Mouse (Mus musculus) embryo, embryonic 10 days (tissue): ENCODE data around the gene Gm10720.
"Not testable (repeated sequence)": the region's sequence is repeated elsewhere in the genome, so short reads cannot be mapped to it uniquely, and the experiment has no call there.

Source experiments
- DNase-seq: peaks from one replicate; pipeline ENCODE4 v3.0.0-alpha.2; 2015; ENCODE audit warnings: low spot score

The Gm10720 gene

GRCm38 (mm10) chr9:3025653-3026052 lies 10.2 kb downstream of the Gm10720 start:
- DNase-seq, result not testable (repeated sequence)

- DNase-seq, result not testable (repeated sequence)
Observed at GRCm38 (mm10) chr9:3026136-3026535, 10.7 kb downstream of the Gm10720 start.

- DNase-seq, result not testable (repeated sequence)
Observed at GRCm38 (mm10) chr9:3026741-3027140, 11.3 kb downstream of the Gm10720 start.

- DNase-seq, result peak; percentile 63
Observed at GRCm38 (mm10) chr9:3027200-3027599, 11.7 kb downstream of the Gm10720 start.

- not testable (repeated sequence) for DNase-seq
Observed at GRCm38 (mm10) chr9:3029276-3030000, 14.0 kb downstream of the Gm10720 start.

- peak; percentile 88 for DNase-seq
Observed at GRCm38 (mm10) chr9:3030677-3031318, 15.3 kb downstream of the Gm10720 start.

- not testable (repeated sequence) for DNase-seq
Observed at GRCm38 (mm10) chr9:3034299-3034698, 18.8 kb downstream of the Gm10720 start, which contains the start of gene Gm17535. Gene Gm17535, plus strand, starts transcription at chr9:3034599.

GRCm38 (mm10) chr9:3036577-3036976 lies 21.1 kb downstream of the Gm10720 start, which contains the start of gene Gm10715:
Gene Gm10715, plus strand, starts transcription at chr9:3036877.
- DNase-seq, result not testable (repeated sequence)

- not testable (repeated sequence) for DNase-seq
Observed at GRCm38 (mm10) chr9:3038161-3038560, 22.7 kb downstream of the Gm10720 start.
